Mouse (Mus musculus) embryonic facial prominence, embryonic 12.5 days (tissue): ENCODE results near the gene Rimbp2. TPM values are rescaled to one million over a fixed set of nuclear protein-coding genes. Genes with fewer than 3 reads are reported as not detected.

Experiments
- ATAC-seq: fragments of 200-750 bp; cut with Nextera tagmentation; 2 replicates; pipeline ENCODE4 v1.8.0; 2017; ENCODE audit not compliant: insufficient number of reproducible peaks, insufficient read depth, low FRiP score, low TSS enrichment
- H3K27ac ChIP-seq: fragments of 300-500 bp; sonication (generic); 2 replicates; pipeline ENCODE4 v1.5.1; 2016; ENCODE audit warnings: mild to moderate bottlenecking
- H3K27me3 ChIP-seq: fragments of 300-500 bp; sonication (generic); 2 replicates; pipeline ENCODE4 v1.6.1; 2016; ENCODE audit warnings: mild to moderate bottlenecking, moderate library complexity
- H3K36me3 ChIP-seq: fragments of 300-500 bp; sonication (generic); 2 replicates; pipeline ENCODE4 v1.6.1; 2016; ENCODE audit warnings: mild to moderate bottlenecking
- H3K4me1 ChIP-seq: fragments of 300-500 bp; sonication (generic); 2 replicates; pipeline ENCODE4 v1.6.1; 2016
- H3K4me2 ChIP-seq: fragments of 300-500 bp; sonication (generic); replicated peaks from 2 replicates; pipeline ENCODE4 v1.6.1; 2016; ENCODE audit warnings: mild to moderate bottlenecking, moderate library complexity
- H3K4me3 ChIP-seq: fragments of 300-500 bp; sonication (generic); 2 replicates; pipeline ENCODE4 v1.5.1; 2016; ENCODE audit warnings: mild to moderate bottlenecking
- H3K9ac ChIP-seq: fragments of 300-500 bp; sonication (generic); 2 replicates; pipeline ENCODE4 v1.6.1; 2016; ENCODE audit warnings: mild to moderate bottlenecking, moderate library complexity
- H3K9me3 ChIP-seq: fragments of 300-500 bp; sonication (generic); 2 replicates; pipeline ENCODE4 v1.6.1; 2016; ENCODE audit warnings: mild to moderate bottlenecking, moderate library complexity
- WGBS: fragments of 180-500 bp; shearing (Covaris S2); methylation state at CpG from one replicate; pipeline ENCODE4 v1.1.7; 2016; 5-methylcytosine and 5-hydroxymethylcytosine counted together
- polyA plus RNA-seq: library from polyadenylated mRNA; unstranded; fragments of >200 nt; fragmentation: Nextera tagmentation; extraction: Ambion mirVana; gene quantifications from 2 replicates; pipeline ENCODE4 v1.2.1, GENCODE M21; 2016

Gene Rimbp2
- polyA plus RNA-seq, 1 experiment from 2014 or later, result 0.19 TPM

- 29% methylated on average over 16 of the region's 16 CpGs for WGBS
- Histone ChIP-seq H3K4me2 (no peak overlapping the region), H3K27me3 (peaks cover 8% of the 10 kb centered on the region; the same call in 1 of the 2 replicates), H3K4me1 (no peaks in the 10 kb centered on the region), H3K4me3 (no peak overlapping the region), H3K36me3 (no peaks in the 10 kb centered on the region), H3K9me3 (no peaks in the 10 kb centered on the region), H3K27ac (no peak overlapping the region), H3K9ac (no peak overlapping the region)
- ATAC-seq, result no peak
Measured at GRCm38 (mm10) chr5:128877425-128878035, 75.8 kb downstream of the Rimbp2 start.

DNA sequence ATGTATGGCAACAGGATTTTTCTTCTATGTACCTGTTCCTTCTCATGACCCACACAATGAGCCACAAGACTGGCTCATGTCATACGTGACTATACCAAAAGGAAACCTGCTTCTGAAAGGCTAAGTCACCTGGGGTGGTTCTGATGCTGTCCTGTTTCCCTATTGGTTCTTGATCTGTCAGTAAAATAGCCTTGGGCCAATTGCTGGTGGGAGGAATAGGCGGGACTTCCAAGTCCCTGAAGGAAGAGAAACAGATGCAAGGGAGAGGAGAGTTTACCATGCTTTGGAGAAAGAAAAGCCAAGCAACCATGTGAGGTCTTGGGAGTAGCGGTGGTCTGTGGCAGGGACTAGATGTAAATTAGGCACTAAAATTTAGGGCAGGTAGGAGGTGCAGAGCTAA, 81.6 kb downstream of the Rimbp2 start:
- Histone ChIP-seq H3K27me3 (no peaks in the 10 kb centered on the region), H3K27ac (no peak overlapping the region), H3K9ac (no peak overlapping the region), H3K9me3 (no peaks in the 10 kb centered on the region), H3K4me3 (no peak overlapping the region), H3K4me2 (no peak overlapping the region), H3K4me1 (no peaks in the 10 kb centered on the region), H3K36me3 (no peaks in the 10 kb centered on the region)
- WGBS, result 68% methylated on average over 3 of the region's 3 CpGs
- ATAC-seq, result no peak

DNA sequence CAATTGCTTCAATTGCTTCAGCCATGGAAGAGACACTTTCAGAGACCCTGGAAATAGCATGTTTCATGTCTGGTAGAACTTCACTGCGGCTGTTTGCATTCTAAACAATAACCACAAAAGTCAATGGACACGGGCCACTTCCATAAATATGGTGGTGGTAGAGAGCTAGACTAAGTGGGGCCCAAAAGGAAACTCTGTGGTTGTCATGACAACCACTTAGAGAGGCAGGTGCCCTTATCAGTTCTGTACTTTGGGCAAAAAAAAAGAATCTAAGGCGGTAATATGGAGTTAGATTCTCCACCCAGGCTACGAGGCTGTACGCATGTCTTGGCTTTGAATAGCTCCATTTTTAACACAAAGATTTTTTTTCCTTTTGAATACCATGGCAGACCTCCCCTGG, 86.5 kb downstream of the Rimbp2 start:
- H3K4me3 ChIP-seq, result no peak overlapping the region
- 88% methylated on average over 5 of the region's 5 CpGs for WGBS
- H3K4me2 ChIP-seq, result no peak overlapping the region
- H3K4me1 ChIP-seq, result no peaks in the 10 kb centered on the region
- ATAC-seq, result no peak
- no peak overlapping the region for H3K9ac ChIP-seq
- H3K27me3 ChIP-seq, result no peaks in the 10 kb centered on the region
- H3K9me3 ChIP-seq, result no peaks in the 10 kb centered on the region
- H3K27ac ChIP-seq, result no peak overlapping the region
- no peaks in the 10 kb centered on the region for H3K36me3 ChIP-seq

DNA sequence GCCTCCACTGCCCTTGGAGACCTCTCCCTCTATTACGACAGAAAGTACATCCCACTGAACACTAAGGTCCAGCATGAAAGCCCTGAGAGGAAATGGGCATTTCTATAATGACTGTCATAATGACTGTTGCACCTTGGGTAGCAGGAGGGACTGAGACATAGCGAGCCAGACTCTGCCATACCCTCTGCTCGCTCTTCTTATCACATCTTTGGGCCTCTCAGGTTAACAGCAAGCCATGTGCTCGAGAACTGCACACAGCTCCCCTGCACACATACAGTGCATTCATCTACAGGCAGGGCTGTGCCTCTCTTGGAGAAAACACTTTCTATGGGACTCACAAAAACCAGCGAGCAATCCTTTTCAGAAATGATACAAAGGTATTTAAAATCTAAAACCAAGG, 87.0 kb downstream of the Rimbp2 start:
- H3K4me1 ChIP-seq, result no peaks in the 10 kb centered on the region
- H3K4me3 ChIP-seq, result no peak overlapping the region
- no peak for ATAC-seq
- no peak overlapping the region for H3K4me2 ChIP-seq
- H3K9ac ChIP-seq, result no peak overlapping the region
- H3K27me3 ChIP-seq, result no peaks in the 10 kb centered on the region
- WGBS, result 75% methylated on average over 5 of the region's 5 CpGs
- H3K27ac ChIP-seq, result no peak overlapping the region
- no peaks in the 10 kb centered on the region for H3K36me3 ChIP-seq
- H3K9me3 ChIP-seq, result no peaks in the 10 kb centered on the region

DNA sequence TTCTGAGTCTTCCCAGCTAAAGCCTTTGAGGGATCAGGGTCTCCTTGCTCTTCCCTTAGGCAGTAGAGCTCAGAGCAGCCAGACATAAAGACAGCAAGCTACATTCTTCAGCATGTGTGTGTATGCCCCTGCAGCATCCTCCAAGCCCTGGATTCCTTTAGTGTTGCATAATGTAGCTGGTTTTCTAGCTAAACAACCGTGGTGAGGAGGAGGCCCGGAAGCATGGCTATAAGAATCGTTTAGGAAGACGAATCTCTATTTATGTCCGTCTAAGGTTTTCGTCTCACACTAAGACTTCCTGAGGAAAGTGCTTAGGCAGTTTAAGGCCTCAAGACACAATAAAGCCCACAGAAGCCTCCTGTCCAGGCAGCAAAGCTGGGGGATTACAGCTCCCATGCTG, 89.8 kb downstream of the Rimbp2 start:
- Histone ChIP-seq H3K4me3 (no peak overlapping the region), H3K4me1 (no peaks in the 10 kb centered on the region), H3K9me3 (no peaks in the 10 kb centered on the region), H3K4me2 (no peak overlapping the region), H3K36me3 (no peaks in the 10 kb centered on the region), H3K9ac (no peak overlapping the region), H3K27ac (no peak overlapping the region), H3K27me3 (no peaks in the 10 kb centered on the region)
- ATAC-seq, result no peak
- 54% methylated on average over 6 of the region's 6 CpGs for WGBS

- H3K4me1 ChIP-seq, result no peaks in the 10 kb centered on the region
- no peak overlapping the region for H3K4me3 ChIP-seq
- H3K9ac ChIP-seq, result no peak overlapping the region
- no peaks in the 10 kb centered on the region for H3K27me3 ChIP-seq
- 94% methylated on average over 3 of the region's 3 CpGs for WGBS
- no peaks in the 10 kb centered on the region for H3K36me3 ChIP-seq
- no peaks in the 10 kb centered on the region for H3K9me3 ChIP-seq
- no peak overlapping the region for H3K27ac ChIP-seq
- no peak overlapping the region for H3K4me2 ChIP-seq
- no peak for ATAC-seq
Measured at GRCm38 (mm10) chr5:128860907-128861306, 92.4 kb downstream of the Rimbp2 start.

- no peak for ATAC-seq
- no peak overlapping the region for H3K27ac ChIP-seq
- no peaks in the 10 kb centered on the region for H3K4me1 ChIP-seq
- WGBS, result 52% methylated on average over 6 of the region's 6 CpGs
- no peaks in the 10 kb centered on the region for H3K9me3 ChIP-seq
- H3K4me3 ChIP-seq, result no peak overlapping the region
- H3K27me3 ChIP-seq, result no peaks in the 10 kb centered on the region
- H3K9ac ChIP-seq, result no peak overlapping the region
- no peaks in the 10 kb centered on the region for H3K36me3 ChIP-seq
- no peak overlapping the region for H3K4me2 ChIP-seq
Measured at GRCm38 (mm10) chr5:128852791-128853190, 100.5 kb downstream of the Rimbp2 start.

DNA sequence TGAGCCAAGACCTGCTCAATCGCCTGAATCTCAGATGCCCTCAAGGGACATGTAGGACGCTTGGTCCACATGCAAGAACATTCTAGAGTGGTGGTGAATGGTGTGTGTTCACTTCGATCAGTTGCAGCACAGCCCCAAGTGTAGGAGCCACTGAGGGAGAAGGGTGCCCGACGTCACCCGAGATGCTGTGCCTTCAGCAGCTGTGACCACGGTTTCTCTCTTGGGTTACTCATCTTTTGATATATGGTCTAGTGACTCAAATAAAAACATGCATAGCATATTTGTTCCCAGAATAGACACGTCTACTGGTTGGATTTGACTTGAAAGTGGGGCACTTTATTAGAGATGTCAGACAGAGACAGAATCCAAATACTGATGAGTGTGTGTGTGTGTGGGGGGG, 105.5 kb downstream of the Rimbp2 start:
- ATAC-seq, result no peak
- no peak overlapping the region for H3K4me3 ChIP-seq
- no peak overlapping the region for H3K9ac ChIP-seq
- no peak overlapping the region for H3K27ac ChIP-seq
- H3K27me3 ChIP-seq, result no peaks in the 10 kb centered on the region
- WGBS, result 79% methylated on average over 8 of the region's 8 CpGs
- H3K4me1 ChIP-seq, result no peaks in the 10 kb centered on the region; the same call in 1 of the 2 replicates
- H3K4me2 ChIP-seq, result no peak overlapping the region
- H3K9me3 ChIP-seq, result no peaks in the 10 kb centered on the region
- H3K36me3 ChIP-seq, result no peaks in the 10 kb centered on the region

- ATAC-seq, result no peak
- 88% methylated on average over 12 of the region's 12 CpGs for WGBS
Measured at GRCm38 (mm10) chr5:128846433-128847040, 106.7 kb downstream of the Rimbp2 start.

DNA sequence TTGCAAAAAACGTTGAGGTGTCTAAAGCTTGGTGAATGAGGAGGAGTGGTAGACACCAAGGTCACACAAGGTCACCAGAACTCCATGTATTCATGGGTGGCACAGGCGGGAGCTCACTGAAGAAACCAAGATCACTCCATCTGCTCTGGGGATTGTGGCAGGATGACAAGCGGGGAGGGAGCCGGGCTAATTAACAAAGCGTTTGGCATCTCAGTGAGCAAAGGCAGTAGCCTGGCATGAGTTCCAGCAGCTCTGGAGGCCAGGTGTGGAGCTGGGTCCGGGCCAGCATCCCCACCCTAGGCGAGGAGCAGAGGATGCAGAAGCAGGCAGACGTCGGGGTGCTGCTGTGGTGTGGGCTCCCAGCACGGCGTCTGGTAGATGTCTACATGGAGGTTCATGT, 108.3 kb downstream of the Rimbp2 start:
- Histone ChIP-seq H3K27me3 (no peaks in the 10 kb centered on the region), H3K4me2 (no peak overlapping the region), H3K4me1 (no peaks in the 10 kb centered on the region; the same call in 1 of the 2 replicates), H3K36me3 (no peaks in the 10 kb centered on the region), H3K27ac (no peak overlapping the region), H3K4me3 (no peak overlapping the region), H3K9me3 (no peaks in the 10 kb centered on the region), H3K9ac (no peak overlapping the region)
- 86% methylated on average over 11 of the region's 11 CpGs for WGBS
- ATAC-seq, result no peak

More at GRCm38 (mm10) chr5:128846433-128847040, 106.7 kb downstream of the Rimbp2 start:
- H3K27ac ChIP-seq, result no peak overlapping the region
- H3K9me3 ChIP-seq, result no peaks in the 10 kb centered on the region
- no peak overlapping the region for H3K4me2 ChIP-seq
- no peak overlapping the region for H3K9ac ChIP-seq
- no peaks in the 10 kb centered on the region for H3K36me3 ChIP-seq
- H3K27me3 ChIP-seq, result no peaks in the 10 kb centered on the region
- no peaks in the 10 kb centered on the region; the same call in 1 of the 2 replicates for H3K4me1 ChIP-seq
- H3K4me3 ChIP-seq, result no peak overlapping the region

- Histone ChIP-seq H3K9ac (no peak overlapping the region), H3K27ac (no peak overlapping the region), H3K4me1 (no peaks in the 10 kb centered on the region; the same call in 1 of the 2 replicates), H3K27me3 (no peaks in the 10 kb centered on the region), H3K9me3 (no peaks in the 10 kb centered on the region), H3K4me2 (no peak overlapping the region), H3K36me3 (no peaks in the 10 kb centered on the region), H3K4me3 (no peak overlapping the region)
- no peak for ATAC-seq
- WGBS, result 63% methylated on average over 2 of the region's 2 CpGs
Measured at GRCm38 (mm10) chr5:128843982-128844381, 109.3 kb downstream of the Rimbp2 start.

GRCm38 (mm10) chr5:128841541-128841940, 111.7 kb downstream of the Rimbp2 start:
- no peak overlapping the region for H3K27ac ChIP-seq
- H3K4me1 ChIP-seq, result no peaks in the 10 kb centered on the region; the same call in 1 of the 2 replicates
- no peak overlapping the region for H3K4me3 ChIP-seq
- no peak overlapping the region for H3K9ac ChIP-seq
- no peaks in the 10 kb centered on the region for H3K9me3 ChIP-seq
- H3K27me3 ChIP-seq, result no peaks in the 10 kb centered on the region
- H3K36me3 ChIP-seq, result no peaks in the 10 kb centered on the region
- 64% methylated on average over 4 of the region's 4 CpGs for WGBS
- no peak for ATAC-seq
- no peak overlapping the region for H3K4me2 ChIP-seq
